Mouse (Mus musculus) limb, embryonic 13.5 days (tissue): ENCODE data around the gene Xylt1. TPM values are rescaled to one million over a fixed set of nuclear protein-coding genes. Genes with fewer than 3 reads are reported as not detected.

ENCODE experiments used
- ATAC-seq: fragments of 200-750 bp; cut with Nextera tagmentation; 2 replicates; pipeline ENCODE4 v1.8.0; 2017; ENCODE audit warnings: low read depth, moderate number of reproducible peaks, moderate TSS enrichment; ENCODE audit not compliant: low FRiP score
- H3K27ac ChIP-seq: fragments of 300-500 bp; sonication (generic); 2 replicates; pipeline ENCODE4 v1.5.1; 2015; ENCODE audit warnings: inconsistent platforms, mild to moderate bottlenecking, moderate library complexity
- H3K27me3 ChIP-seq: fragments of 300-500 bp; sonication (generic); 2 replicates; pipeline ENCODE4 v1.6.1; 2015; ENCODE audit warnings: mild to moderate bottlenecking, inconsistent platforms
- H3K36me3 ChIP-seq: fragments of 300-500 bp; sonication (generic); 2 replicates; pipeline ENCODE4 v1.6.1; 2015; ENCODE audit warnings: inconsistent platforms, mild to moderate bottlenecking, moderate library complexity
- H3K4me1 ChIP-seq: fragments of 300-500 bp; sonication (generic); 2 replicates; pipeline ENCODE4 v1.6.1; 2015; ENCODE audit warnings: inconsistent platforms
- H3K4me2 ChIP-seq: fragments of 300-500 bp; sonication (generic); replicated peaks from 2 replicates; pipeline ENCODE4 v1.6.1; 2015; ENCODE audit warnings: inconsistent platforms, mild to moderate bottlenecking, moderate library complexity
- H3K4me3 ChIP-seq: fragments of 300-500 bp; sonication (generic); 2 replicates; pipeline ENCODE4 v1.5.1; 2015; ENCODE audit warnings: moderate library complexity, mild to moderate bottlenecking, inconsistent platforms
- H3K9ac ChIP-seq: fragments of 300-500 bp; sonication (generic); 2 replicates; pipeline ENCODE4 v1.6.1; 2015; ENCODE audit warnings: mild to moderate bottlenecking, inconsistent platforms
- H3K9me3 ChIP-seq: fragments of 300-500 bp; sonication (generic); 2 replicates; pipeline ENCODE4 v1.6.1; 2016; ENCODE audit warnings: inconsistent platforms
- WGBS: fragments of 180-500 bp; shearing (Covaris S2); methylation state at CpG from one replicate; pipeline ENCODE4 v1.1.7; 2015; 5-methylcytosine and 5-hydroxymethylcytosine counted together
- polyA plus RNA-seq: library from polyadenylated mRNA; unstranded; fragments of >200 nt; fragmentation: Nextera tagmentation; extraction: Ambion mirVana; gene quantifications from 2 replicates; pipeline ENCODE4 v1.2.1, GENCODE M21; 2015

Xylt1 gene
- polyA plus RNA-seq, 1 experiment from 2014 or later: 2.7 TPM

- H3K36me3 ChIP-seq: no peaks in the 10 kb centered on the region
- WGBS: 59% methylated on average over 6 of the region's 6 CpGs
- no peaks in the 10 kb centered on the region for H3K4me1 ChIP-seq
- H3K4me3 ChIP-seq: no peak overlapping the region
- H3K9ac ChIP-seq: no peak overlapping the region
- no peak overlapping the region for H3K4me2 ChIP-seq
- H3K9me3 ChIP-seq: 0 out of 2 replicates have a peak, but pooled peaks cover 6% of the 10 kb centered on the region
- H3K27me3 ChIP-seq: no peaks in the 10 kb centered on the region
- no peak for ATAC-seq
- no peak overlapping the region for H3K27ac ChIP-seq
Measured at GRCm38 (mm10) chr7:117720426-117720825, 339.6 kb downstream of the Xylt1 start.
